Mouse (Mus musculus) spleen, adult 18-20 months (tissue): Measurements from ENCODE around the gene Amotl1.

Experiments
- DNase-seq, 2 experiments: peaks; one replicate each; pipeline ENCODE4 v3.0.0; 2022; ENCODE audit warnings: mixed read lengths in 2 of 2

Gene Amotl1

DNA sequence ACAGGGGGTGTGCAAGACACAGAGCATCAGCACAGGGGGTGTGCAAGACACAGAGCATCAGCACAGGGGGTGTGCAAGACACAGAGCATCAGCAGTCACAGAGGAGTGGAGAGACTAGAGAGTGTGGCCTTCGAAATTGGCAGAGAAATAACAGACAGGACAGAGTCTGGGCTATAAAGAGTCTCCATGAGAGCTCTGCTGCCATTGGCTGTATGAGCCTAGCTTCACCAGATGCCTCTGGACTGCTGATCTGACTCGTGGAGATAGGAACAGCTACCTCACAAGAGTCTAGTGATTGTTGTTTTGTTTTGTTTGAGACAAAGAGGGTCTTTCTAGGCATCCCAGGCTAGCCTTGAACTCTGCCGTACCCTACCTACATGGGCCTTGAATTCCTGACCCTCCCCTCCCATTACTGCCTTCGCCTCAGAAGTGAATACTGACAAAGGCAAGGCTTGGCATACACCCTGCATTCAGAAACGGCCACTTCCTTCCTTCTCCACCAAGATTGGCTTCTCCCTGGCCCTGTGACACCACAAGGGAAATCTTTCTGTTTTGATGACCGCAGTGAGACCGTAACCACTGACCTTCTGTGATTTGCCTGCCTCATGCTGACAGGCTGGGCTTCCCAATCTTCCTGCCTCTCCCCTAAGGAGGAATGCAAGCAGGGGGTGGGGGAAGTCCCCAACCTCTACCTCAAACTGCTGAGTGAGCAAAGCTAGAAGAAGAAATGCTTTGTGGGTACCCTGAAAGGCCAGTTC lies 3.4 kb downstream of the Amotl1 start:
- DNase-seq: no peak

DNA sequence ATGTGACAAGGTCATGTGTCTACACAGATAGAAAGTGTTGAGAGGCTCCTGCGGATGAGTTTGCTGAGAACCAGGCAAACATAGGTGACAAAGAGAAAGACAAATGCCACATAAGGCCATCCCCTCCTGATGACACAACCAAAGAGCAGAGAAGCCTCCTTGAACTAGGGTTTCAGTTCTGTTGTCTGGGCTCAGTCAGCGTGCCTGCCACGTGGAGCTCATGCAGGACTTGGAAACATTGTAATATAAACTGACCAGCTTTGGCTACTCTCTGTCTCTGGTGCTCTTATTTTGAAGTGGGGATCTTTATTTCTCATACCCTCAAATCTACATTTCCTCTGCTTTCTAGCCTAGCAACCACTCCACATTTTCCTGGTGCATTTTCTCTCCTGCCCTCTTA lies 8.6 kb downstream of the Amotl1 start:
- no peak for DNase-seq

DNA sequence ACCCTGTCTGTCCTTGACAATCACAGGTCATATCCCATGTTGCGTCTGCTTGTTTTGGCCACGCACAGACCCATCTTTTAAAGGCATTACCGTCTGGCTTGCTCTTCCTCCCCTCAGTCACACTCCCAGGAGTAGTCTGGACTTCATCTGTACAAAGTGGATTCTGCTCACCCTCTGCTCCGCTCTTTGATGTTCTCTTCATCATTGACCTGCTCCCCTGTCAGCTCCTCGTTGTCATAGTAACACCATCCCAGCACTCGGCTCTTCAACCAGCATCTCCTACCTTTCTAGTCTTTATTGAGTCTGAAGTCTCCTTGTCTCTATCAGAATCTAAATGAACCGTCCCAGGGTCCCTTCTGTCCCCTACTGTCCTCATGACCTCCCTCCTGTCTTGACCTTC lies 9.3 kb downstream of the Amotl1 start:
- DNase-seq: no peak

DNA sequence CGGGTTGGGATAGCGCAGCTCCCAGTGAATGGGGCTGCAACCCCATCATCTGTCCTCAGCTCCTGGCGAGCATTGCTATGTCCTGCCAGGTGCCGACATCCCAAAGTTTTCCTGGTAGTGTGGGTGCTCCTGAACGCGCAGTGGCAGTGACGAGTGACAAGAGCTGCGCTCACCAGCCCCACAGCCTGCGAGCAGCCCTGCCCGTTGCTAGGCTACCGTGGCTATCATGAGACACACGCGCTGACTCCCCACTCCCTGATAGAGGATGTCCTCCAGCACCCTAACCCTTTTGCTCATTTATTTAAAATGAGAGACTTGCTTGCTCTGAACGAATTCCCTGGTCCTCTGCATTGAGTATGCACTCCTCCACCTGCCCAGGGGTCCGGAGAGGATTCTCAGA lies 10.7 kb downstream of the Amotl1 start:
- no peak for DNase-seq

DNA sequence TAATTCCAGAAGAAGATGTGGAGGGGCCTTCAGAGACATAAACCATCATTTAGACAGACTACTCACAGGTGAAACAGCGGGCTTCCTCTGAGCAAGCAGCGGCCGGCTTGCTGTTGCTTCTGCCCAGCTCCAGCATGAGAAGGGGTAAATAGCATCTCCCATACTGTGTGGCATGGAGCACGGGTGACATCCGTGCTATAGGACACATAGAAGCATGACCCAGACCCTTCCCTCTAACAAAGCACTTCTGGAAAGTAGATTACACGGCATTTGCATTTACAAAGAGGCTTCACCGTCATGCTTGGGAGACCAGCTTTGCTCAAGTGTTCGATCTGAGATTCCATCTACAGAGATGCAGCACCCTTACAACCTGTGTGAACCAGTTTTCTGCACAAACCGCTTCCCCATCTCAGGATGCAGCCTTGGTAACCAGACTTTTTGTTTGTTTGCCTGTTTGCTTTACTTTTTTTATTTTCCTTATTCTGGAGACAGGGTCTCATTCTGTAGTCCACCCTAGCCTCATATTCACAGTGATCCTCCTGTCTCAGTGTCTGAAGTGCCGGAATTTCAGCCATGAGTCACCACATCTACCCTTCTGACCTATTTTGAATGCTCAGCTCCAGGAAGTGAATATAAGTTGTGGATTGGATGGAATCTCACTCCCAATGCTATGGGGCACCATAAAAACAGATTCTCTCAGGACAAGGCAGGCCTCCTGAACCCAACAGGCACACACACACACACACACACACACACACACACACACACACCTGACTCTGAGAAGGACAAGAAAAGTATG lies 12.3 kb downstream of the Amotl1 start:
- no peak for DNase-seq

DNA sequence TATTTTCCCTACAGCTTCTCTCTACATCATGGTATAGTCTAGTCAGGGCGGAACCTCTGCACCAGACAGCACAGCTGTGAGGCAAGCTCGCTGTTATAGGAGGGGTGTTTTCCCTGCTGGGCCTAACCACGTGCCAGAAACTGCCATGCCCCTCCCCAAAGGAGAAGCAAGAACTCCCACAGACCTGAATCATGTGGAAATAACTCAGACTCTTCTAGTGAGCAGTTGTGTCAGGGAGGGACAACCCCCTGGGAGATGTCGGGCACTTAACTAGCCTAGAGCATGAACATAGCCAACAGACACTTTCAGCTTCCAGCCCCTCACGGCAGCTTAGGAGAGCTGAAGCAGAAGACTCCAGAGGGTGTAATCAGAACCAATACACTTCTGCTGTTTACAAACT lies 13.1 kb downstream of the Amotl1 start:
- no peak for DNase-seq

DNA sequence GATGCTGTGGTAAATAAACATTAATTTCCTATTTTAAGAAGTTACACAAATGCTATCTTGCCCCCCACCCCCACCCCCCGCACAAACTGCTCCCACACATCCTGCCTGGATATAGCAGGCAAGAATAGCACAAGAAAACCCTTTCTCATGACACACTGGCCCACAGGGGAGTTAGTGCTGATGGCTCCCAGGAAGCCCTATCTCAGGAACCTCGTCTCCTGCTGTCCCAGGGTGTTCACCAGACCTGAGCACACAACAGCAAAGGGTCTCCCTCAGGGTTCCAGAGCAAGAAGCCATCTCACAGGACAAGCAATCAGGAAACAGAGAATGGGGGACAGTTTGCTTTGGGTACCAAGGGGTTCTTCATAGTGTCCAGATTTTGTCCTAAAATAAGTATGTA lies 17.3 kb downstream of the Amotl1 start:
- no peak for DNase-seq

DNA sequence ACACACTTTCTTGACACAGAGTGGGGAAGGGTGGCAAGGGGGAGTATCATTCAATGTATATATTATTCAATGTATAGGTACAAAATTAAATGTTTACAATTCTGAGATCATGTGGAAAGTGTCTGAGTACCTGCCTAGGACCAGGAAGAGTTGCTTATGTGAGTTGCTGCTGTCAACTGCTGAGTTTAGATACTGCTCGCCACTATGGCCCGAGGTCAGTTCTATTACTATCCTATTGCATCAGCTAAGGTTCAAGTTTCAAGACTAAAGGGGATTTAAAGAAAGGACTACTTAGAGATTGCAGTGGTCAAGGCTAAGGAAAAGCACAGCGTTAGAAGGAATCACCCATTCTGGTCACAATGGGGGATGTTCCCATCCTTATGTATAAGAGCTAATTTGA lies 18.9 kb downstream of the Amotl1 start:
- DNase-seq: no peak

DNA sequence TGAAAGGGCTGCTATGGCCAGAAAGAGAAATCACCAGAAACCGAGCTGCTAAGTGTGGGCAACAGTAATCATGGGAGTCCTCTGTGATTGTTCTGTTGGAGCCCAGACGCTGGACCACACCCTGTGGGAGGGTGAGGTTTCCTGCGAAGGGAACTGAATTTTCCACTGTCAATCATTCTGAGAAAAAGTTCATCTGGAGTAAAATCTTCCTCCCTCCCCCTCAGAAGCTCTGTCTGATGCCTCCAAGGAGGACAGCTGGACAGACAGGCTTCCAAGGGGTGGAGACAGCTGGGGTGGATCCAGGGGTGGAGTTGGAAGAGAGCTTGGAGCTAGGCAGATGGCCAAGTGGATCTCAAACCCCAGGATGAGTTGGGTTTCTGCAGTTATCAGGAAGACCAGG lies 19.8 kb downstream of the Amotl1 start:
- no peak for DNase-seq

DNA sequence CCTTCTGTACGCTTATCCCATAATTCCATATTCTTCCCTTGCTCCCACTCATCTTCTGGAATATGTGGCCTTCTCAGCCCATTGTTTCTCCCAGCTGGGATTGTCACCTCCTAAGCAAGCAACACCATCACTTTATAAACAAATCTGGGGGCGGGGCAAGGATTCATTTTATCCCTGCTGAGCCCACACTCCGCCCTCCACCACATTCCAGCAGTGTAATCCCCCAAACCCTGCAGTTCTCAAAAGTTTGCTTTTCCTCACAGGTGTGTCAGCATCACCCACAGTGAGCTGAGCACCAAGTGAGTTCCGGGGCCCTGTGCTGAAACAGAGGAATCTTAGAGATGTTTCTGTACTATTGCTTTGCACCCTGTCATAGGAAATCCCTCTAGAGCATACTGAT lies 20.9 kb downstream of the Amotl1 start:
- DNase-seq: no peak

DNA sequence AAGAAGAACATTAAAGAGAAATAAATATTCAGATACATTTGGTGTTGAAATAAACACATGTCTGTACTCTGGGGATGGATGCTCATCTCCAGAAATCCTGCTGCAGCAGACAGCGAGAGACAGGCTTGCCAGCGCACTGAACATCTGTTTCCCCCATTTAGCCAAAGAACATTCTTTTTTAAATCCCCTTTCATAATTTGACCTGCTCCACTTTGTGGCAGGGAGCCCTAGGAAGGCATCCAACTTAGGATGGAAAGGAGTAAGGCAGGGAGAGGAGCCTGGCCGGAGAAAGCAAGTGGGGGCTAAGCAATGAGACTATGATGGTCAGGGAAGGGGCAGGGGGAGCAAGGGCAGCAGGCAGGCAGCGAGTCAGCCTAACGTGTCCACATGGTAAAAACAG lies 21.6 kb downstream of the Amotl1 start:
- no peak for DNase-seq

DNA sequence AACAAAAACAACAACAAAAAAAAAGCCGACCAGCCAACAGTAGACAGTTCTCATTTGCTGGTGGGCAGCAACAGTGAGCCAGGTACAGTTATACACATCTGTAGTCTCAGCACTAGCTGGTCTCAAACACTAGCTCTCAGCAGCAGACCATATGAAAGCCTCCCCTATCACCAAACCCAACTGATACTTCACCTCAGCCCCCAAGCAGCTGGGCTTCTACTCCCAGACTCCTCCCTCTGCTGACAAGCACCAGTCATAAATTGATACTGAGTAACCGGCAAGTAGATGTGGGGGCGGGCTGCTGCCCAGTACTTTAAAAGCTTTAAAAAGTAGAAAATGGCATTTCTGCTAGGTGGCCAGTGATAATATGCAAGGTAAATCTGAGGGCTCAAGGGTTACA lies 22.0 kb downstream of the Amotl1 start:
- no peak for DNase-seq

DNA sequence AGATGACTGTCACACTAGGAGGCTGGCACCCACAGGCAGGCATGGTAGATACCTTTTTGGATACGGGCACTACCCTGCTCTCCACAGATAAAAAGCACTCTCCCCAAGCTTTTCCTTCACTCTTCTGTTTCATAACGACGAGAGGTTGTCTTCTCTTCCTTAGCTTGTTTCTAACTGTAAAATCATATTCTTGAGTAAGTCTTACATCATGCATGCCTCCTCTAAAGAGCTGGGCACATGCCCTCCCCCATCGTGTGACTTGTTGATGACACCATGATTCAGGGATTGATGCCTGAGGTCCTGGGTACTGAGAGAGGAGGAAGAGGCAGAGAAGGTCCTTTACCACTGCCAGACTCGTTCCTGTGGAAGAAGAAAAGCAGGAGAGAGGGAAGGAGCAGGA lies 24.7 kb downstream of the Amotl1 start:
- DNase-seq: no peak

DNA sequence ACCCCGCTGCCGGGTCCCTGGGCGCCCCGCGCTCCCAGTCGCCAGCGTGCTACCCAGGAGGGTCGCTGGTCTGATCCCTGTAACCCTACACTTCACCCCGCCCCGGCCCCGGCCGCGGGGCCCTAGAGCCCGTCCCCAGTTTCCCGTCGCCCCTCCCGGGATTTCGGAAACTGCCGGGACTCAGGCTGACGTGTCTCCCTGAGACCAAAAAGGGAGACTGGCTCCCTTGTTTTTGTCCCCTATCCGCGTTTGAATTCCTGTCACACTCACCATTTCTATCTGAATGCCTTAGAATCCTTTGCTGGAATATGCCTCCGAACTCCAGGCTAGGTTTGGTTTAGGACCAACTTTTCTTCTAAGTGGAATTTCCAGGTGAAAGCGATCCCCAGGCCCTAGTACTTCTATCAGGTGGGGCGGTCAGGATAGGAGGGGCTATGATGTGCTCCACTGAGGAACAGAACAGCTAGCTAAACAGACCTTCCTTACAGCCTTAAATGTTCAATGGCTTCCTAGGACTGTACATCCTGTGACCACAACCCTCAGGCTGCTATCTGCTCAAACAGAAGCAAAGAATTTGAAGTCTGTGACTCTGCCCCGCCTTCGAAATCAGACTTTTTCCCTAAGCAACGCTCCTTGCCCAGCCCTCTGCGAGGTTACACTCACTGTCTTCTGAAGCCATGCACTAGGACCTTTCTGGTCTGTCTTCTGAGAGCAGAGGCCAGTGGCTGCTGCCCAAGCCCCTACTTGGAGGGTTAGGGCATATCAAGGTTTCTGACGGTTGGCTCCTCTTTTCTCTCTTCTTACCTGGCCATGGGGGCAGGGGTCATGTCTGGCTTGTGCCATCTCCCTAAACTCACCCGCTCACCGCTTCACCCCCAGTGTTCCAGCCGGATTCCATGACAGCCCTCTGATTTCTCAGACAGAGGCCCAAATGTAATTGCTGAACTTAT lies 29.6 kb downstream of the Amotl1 start:
- DNase-seq: no peak

DNA sequence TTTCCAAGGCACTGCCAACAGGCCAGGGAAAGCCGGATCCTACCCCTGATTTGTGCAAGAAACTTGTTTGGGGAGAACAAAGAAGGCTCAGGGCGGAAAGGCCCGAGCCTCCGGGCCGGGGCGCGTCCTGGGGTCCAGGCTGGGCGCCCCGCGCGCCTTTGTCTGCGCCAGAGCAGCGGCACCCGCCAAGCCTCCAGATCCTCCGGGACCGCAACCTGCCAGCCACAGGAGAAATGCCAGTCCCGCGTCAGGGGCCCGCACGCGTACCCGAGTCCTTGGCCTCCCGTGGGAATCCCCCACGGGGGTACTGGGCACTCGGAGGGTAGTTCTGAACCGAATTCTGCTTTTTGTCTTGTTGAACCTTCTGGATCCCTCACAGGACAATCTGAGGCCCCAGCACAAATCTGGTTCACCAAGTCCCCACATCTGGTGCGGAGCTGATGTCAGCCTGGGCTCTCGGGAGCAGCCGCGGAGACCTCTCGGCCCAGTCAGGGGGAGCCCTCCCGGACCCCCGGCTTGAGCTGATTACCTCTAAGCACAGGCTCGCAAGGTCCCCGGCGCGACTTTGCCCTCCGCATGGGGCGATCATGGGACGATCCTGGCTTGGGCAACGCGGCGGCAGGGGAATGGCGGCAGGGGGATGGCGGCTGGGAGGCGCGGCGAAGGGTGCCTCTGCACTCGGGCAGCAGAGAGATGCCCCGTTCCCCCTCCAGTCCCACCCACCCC lies 30.5 kb downstream of the Amotl1 start:
- no peak for DNase-seq

DNA sequence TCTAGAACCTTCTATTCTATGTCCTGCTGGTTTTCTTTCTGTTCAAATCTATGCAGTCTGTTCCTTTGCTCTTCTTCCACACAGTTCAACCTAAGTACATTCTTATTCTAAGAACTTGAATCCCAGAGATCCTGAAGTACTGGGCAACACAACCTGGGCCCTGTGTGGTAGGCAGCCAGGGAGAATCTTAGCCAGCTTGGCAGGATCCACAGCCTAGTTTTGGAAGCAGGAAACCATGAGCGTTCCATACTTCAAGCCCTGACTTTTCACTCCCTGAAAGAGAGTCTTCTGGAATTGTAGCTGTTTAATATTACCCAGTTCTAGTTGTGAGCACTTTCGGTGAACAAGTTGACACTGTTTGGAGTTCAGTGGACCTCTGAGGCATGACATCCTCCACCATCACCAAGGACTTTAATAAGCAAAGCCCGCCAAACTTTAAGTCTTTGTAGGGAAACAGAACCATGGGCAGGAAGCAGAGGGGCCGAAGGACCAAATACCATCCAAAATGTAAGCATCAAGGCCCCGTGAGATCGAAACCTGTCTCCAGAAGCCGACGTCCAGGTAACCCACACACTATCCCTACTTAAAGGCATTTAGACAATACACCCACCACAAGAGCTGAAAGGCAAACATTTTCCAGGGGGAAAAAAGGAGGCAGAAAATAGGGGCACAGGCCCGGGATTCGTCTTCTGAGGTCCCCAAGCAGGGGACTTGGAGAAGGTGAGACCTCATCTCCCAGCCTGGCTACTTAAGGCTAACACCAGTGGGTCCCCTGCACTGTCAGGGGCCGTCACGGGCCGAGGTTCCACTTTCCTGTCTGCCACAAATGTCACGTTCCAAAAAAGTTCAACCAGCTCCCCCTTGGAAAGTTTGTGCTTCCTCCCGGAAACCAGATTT lies 31.3 kb downstream of the Amotl1 start:
- DNase-seq: no peak

DNA sequence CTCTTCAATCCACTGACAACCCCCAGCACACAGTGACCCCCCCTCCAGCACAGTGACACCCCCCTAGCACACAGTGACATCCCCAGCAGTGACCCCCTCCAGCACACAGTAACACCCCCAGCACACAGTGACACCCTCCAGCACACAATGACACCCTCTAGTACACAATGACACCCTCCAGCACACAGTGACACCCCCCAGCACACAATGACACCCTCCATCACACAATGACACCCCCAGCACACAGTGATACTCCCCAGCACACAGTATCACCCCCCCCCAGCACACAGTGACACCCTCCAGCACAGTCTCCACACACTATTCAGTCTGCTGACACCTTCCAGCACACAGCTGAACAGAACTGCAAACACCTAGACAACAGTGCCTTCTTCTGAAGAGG lies 32.3 kb downstream of the Amotl1 start:
- DNase-seq: no peak

DNA sequence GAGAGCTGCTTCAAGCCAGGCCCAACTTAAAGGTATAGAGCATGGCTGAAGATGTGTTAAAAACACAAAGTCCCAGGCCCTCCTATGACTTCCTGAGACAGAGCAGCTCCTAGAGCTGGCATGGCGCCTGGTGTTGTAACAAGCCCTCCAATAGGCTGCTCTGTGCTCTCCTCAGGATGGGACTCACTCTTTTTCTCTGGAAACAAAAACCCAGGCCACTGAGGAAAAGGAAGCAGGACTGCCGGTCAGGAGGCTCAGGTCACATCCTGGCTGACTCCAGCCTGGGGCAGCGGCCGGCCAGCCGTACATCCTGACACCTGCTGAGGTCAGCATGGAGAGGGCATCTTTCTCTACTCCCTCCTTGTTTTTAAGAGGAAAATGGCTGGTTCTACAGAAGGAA lies 36.3 kb downstream of the Amotl1 start:
- no peak for DNase-seq

DNA sequence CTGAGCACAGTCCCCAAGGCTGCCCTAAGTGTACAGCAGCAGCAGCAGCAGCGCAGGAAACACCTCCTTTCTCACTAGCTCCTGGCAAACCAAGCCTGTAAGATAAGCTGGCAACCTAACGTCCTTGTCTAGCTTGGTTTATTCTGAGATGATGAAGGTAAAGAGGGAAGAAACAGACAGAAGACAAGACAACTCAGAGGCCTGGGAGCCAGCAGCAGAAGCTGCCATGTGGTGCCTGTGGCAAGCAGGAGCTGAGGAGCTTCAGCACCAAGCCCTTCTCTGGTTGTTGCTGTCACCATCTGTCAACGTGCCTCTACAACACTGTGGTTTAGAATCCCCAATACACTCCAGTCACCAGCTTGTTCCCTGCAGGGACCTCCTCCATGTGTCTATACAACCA lies 37.4 kb downstream of the Amotl1 start:
- DNase-seq: no peak

DNA sequence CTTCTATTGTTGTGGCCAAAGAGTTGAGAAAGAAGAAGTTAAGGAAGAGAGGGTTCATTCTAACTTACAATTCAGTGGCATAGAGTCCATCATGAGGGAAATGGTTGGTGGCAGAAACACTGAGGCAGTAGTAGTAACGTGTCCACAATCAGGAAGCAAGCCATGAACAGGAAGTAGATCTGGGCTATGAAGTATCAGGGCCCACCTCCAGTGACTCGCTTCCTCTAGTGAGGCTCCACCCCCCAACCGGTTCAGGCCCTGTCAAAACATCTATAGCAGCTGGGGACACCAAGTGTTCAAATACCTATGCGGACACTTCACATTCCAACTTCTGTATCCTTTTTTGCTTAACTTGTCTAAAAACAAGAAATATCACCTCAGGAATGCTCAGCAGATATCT lies 38.9 kb downstream of the Amotl1 start:
- no peak for DNase-seq

DNA sequence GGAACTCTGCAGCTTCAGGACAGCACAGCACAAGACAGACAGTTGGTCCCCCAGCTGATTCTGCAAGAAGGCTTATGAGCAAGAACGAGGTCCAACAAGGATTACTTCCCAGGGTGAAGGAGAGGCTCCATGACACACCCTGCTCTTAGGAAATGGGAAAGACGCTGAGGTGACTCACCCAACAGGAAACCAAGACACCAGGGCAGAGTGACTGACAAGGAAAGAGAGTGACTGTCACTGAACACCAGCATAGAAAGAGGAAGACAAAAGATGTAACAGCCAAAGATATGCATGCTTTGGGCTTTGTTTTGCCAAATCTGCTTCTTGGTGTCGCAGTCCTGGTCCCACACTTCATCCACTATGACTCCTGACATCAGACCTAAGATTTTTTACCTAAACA lies 40.5 kb downstream of the Amotl1 start:
- no peak for DNase-seq

DNA sequence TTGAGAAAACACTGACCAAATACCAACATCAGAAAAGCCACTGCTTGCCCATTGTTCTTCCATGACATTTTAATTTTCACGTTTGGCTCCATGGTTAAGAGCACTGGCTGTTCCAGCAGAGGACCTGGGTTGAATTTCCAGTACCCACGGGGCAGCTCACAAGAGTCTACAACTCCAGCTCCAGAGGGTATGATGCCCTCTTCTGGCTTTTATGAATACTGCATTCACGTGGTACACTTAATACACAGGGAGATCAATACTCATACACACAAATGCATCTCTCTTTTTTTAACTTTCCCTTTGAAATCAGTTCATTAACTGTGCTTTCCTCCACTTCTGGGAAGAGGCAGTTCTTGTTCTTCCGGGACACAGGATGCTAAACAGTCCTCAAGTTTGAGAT lies 41.4 kb downstream of the Amotl1 start:
- no peak for DNase-seq
